Mouse (Mus musculus) thymus, postnatal 0 days (tissue): ENCODE results near the gene Dusp16. TPM values are rescaled to one million over a fixed set of nuclear protein-coding genes. Genes with fewer than 3 reads are reported as not detected.

Source experiments
- DNase-seq: peaks from one replicate; pipeline ENCODE4 v3.0.0-alpha.2; 2015; ENCODE audit warnings: low spot score
- polyA plus RNA-seq: library from polyadenylated mRNA; unstranded; fragments of >200 nt; fragmentation: Nextera tagmentation; extraction: Ambion mirVana; gene quantifications from 2 replicates; pipeline ENCODE4 v1.2.1, GENCODE M21; 2015

The Dusp16 gene
- polyA plus RNA-seq, result 6.6 and 7.5 TPM in 2 replicates

- DNase-seq, result peak; percentile 90
Measured at GRCm38 (mm10) chr6:134792141-134793045, at the start of gene Dusp16. Gene Dusp16 (minus strand): TSS chr6:134792625.

GRCm38 (mm10) chr6:134840346-134840745, 47.9 kb upstream of the Dusp16 start:
- no peak for DNase-seq

GRCm38 (mm10) chr6:134838111-134838510, 45.7 kb upstream of the Dusp16 start:
- no peak for DNase-seq

GRCm38 (mm10) chr6:134834585-134835251, 42.3 kb upstream of the Dusp16 start:
- no peak for DNase-seq

- DNase-seq, result no peak
Measured at GRCm38 (mm10) chr6:134830776-134831175, 38.4 kb upstream of the Dusp16 start.

- peak; percentile 97 for DNase-seq
Measured at GRCm38 (mm10) chr6:134829786-134830700, 37.6 kb upstream of the Dusp16 start, which contains the start of gene Crebl2. Gene Crebl2 (plus strand): TSS chr6:134830154.

GRCm38 (mm10) chr6:134822844-134823243, 30.4 kb upstream of the Dusp16 start:
- DNase-seq, result peak; percentile 32

- DNase-seq, result no peak
Measured at GRCm38 (mm10) chr6:134820411-134820810, 28.0 kb upstream of the Dusp16 start.

GRCm38 (mm10) chr6:134819741-134820140, 27.3 kb upstream of the Dusp16 start:
- no peak for DNase-seq

- DNase-seq, result no peak
Measured at GRCm38 (mm10) chr6:134817051-134817928, 24.9 kb upstream of the Dusp16 start.

GRCm38 (mm10) chr6:134813066-134813465, 20.6 kb upstream of the Dusp16 start:
- no peak for DNase-seq

- no peak for DNase-seq
Measured at GRCm38 (mm10) chr6:134807794-134808193, 15.4 kb upstream of the Dusp16 start.

- no peak for DNase-seq
Measured at GRCm38 (mm10) chr6:134807091-134807490, 14.7 kb upstream of the Dusp16 start.

GRCm38 (mm10) chr6:134806130-134806529, 13.7 kb upstream of the Dusp16 start:
- DNase-seq, result no peak

- DNase-seq, result no peak
Measured at GRCm38 (mm10) chr6:134804736-134805277, 12.4 kb upstream of the Dusp16 start.

GRCm38 (mm10) chr6:134802641-134803043, 10.2 kb upstream of the Dusp16 start:
- DNase-seq, result no peak

- no peak for DNase-seq
Measured at GRCm38 (mm10) chr6:134801483-134801882, 9.1 kb upstream of the Dusp16 start.

- no peak for DNase-seq
Measured at GRCm38 (mm10) chr6:134796297-134796696, 3.9 kb upstream of the Dusp16 start.

GRCm38 (mm10) chr6:134793911-134794520, 1.6 kb upstream of the Dusp16 start:
- peak; percentile 82 for DNase-seq
